Mouse (Mus musculus) liver, embryonic 14.5 days (tissue): ENCODE results near the gene Lrrc63.

ENCODE experiments used
- CTCF ChIP-seq: IDR thresholded peaks from 2 replicates; pipeline ENCODE4 v1.5.1; 2016; ENCODE audit warnings: antibody characterized with exemption, low read depth, control low read depth
- EP300 ChIP-seq: IDR thresholded peaks from 2 replicates; pipeline ENCODE4 v1.6.1; 2016; ENCODE audit warnings: antibody characterized with exemption, low read depth

GRCm38 (mm10) chr14:75165574-75166131 lies 35.0 kb upstream of the Lrrc63 start:
- no peak for TF ChIP-seq CTCF
- TF ChIP-seq EP300, result no peak
